Mouse (Mus musculus): ENCODE results near the gene Maff. TPM values are rescaled to one million over a fixed set of nuclear protein-coding genes. Genes with fewer than 3 reads are reported as not detected.

The Maff gene
- polyA plus RNA-seq, 1 experiment from 2014 or later: 3.5 TPM

DNA sequence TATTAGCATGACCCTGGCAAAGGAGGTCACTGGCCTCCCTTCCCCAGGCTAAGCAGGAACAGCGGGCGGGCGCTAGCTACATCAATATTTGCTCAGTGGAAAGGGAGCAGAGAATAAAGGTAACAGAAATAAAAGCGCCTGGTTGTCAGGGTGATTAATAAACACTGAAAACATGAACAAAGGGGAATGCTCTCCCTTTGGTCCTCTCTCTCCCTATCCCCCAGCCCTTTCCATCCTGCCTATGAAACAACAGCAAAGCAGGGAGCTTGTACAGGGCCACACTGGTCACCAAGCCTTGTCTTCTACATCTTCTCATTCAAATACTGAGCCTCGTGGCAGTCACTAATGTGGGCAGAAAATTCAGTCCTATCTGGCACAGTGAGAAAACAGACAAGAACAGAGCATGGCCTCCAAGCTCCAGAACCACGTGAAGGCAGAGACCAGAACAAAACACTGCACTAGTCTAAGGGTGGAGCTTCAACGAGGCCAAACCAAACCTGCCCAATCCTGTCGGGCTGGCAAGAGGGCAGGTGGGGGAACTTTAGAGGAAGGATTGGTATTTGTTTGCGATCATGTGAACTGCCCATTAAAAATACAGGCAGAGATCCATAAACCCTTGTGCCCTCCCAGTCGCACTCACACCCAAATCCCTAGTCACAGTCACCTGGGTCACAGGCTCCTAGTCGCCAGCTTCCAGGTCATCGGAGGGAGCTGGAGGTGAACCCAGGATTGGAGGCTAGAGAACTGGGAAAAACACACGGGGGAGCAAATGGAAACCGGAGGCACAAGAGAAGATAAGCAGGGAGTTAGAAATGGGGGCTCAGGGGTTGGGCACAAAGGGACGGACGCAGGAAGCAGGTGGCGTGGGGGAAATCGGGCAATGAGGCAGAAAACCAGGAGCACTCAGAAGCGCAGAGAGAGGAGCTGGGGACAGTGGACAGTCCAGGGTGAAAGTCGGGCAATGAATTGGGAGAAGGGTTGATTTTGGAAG lies 19.2 kb upstream of the Maff start:
- Histone ChIP-seq H3K9ac (ENCODE audit: low read depth, low read length) (peak overlapping the region; percentile 91), H3K4me1 (replicated peaks; ENCODE audit: control insufficient read depth, insufficient read depth, low read length) (peaks cover 44% of the 10 kb centered on the region), H3K27ac (ENCODE audit: low read depth, low read length) (peak overlapping the region; percentile 91), H3K27me3 (replicated peaks; ENCODE audit: control insufficient read depth, insufficient read depth, low read length) (no peaks in the 10 kb centered on the region), H3K36me3 (ENCODE audit: control insufficient read depth, insufficient read depth, low read length) (no peaks in the 10 kb centered on the region), H3K4me3 (ENCODE audit: low read depth, low read length) (peak overlapping the region; percentile 62), H3K4me2 (peak overlapping the region; percentile 81), H3K9me3 (ENCODE audit: control insufficient read depth, low read length) (no peaks in the 10 kb centered on the region)
- WGBS: 14% methylated on average over 20 of the region's 20 CpGs
- peak; percentile 73 for DNase-seq (ENCODE audit: low spot score)
- peak; percentile 35; the same call in 1 of the 2 replicates for ATAC-seq (replicated peaks; ENCODE audit: low FRiP score)

DNA sequence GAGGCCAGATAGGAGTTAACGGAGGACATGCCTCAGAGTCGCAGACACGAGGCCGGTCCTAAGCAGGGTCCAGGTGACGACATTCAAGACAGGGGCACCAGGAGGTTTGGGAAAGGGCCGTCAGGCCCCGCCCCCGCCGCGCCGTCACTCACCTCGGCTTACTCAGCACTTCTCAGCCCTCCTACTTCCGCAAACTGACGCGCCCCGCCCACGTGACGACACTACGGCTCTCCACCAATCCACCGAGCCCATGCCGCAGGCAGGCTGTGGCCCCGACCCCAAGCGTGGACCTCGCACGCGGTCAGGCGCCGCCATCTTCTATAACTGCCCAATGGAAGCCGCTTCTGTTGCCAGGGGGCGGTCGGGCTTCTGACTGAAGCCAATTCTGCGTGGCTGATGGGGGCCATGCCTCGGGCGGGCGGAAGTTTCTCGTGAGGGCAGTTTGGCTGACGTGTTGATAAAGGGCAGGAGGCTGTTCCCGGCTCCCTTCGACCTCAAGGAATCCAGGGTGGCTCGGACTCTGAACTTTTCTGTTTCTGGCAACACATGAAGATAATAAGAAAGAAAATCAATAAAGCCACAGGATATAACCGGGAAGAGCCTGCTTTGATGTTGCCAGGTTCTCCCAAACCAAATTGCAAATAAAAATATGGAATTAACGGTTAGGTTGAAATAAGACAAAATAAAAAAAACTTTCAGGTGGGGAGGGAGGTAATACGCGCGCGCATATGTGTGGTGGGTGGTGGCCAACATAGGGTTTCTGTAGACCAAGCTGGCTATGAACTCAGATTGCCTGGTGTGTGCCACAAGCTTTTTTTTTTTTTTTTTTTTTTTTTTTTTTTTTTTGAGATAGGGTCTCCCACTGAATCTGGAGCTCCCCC lies 18.1 kb upstream of the Maff start, which contains the start of gene Pla2g6:
Pla2g6 (minus strand) TSS at position 333 of the 881 bp plus-strand sequence.
- Histone ChIP-seq H3K9ac (ENCODE audit: low read depth, low read length) (peak within 1 kb of the TSS; percentile 91), H3K27me3 (replicated peaks; ENCODE audit: control insufficient read depth, insufficient read depth, low read length) (no peaks in the 10 kb centered on the region), H3K27ac (ENCODE audit: low read depth, low read length) (peak within 1 kb of the TSS; percentile 91), H3K4me2 (peak within 1 kb of the TSS; percentile 81), H3K4me1 (replicated peaks; ENCODE audit: control insufficient read depth, insufficient read depth, low read length) (peaks cover 34% of the 10 kb centered on the region), H3K36me3 (ENCODE audit: control insufficient read depth, insufficient read depth, low read length) (no peaks in the 10 kb centered on the region), H3K9me3 (ENCODE audit: control insufficient read depth, low read length) (no peaks in the 10 kb centered on the region), H3K4me3 (ENCODE audit: low read depth, low read length) (peak within 1 kb of the TSS; percentile 62)
- DNase-seq (ENCODE audit: low spot score) (peak; percentile 99), ATAC-seq (replicated peaks; ENCODE audit: low FRiP score) (peak; percentile 95)
- 2% methylated on average over 46 of the region's 46 CpGs for WGBS

DNA sequence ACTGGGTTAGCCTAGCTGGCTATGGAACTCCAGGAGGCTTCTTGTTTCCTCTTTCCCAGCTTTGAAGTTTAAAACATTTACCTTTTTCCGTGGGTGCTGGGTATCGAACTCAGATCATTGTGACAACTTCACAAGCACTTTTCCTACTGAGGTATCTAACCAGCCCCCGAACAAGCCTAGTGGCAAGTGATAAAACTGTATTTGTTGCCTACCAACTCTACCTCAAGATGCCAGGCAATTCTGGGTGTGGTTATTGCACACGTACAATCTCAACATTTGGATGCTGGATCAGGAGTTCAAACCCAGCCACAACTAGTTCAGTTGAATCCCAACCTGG lies 17.5 kb upstream of the Maff start:
- no peak for ATAC-seq (replicated peaks; ENCODE audit: low FRiP score)

DNA sequence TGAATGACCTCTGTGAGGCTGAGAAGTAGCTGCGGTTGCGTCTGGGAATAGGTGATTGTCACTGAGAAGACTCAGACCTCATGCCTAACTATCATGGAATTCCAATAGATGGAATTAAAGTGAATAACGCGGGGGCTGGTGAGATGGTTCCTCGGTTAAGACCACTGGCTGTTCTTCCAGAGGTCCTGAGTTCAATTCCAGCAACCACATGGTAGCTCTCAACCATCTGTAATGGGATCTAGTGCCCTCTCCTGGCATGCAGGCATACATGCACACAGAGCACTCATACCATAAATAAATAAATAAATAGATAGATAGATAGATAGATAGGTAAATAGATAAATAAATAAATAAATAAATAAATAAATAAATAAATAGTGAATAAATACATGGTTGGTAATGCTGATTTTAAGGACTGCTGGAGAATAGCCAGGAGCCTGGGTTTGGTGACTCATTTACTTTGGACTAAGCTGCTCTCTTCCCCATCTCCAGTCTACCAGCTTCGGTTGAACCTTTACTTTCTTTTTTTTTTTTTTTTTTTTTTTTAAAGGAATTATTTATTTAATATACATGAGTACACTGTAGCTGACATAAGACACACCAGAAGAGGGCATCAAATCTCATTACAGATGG lies 17.0 kb upstream of the Maff start:
- no peaks in the 10 kb centered on the region for H3K36me3 ChIP-seq (ENCODE audit: control insufficient read depth, insufficient read depth, low read length)
- H3K4me3 ChIP-seq (ENCODE audit: low read depth, low read length): no peak overlapping the region
- no peak for DNase-seq (ENCODE audit: low spot score)
- no peak overlapping the region for H3K27ac ChIP-seq (ENCODE audit: low read depth, low read length)
- ATAC-seq (replicated peaks; ENCODE audit: low FRiP score): no peak
- WGBS: 91% methylated on average over 6 of the region's 6 CpGs
- peaks cover 24% of the 10 kb centered on the region for H3K4me1 ChIP-seq (replicated peaks; ENCODE audit: control insufficient read depth, insufficient read depth, low read length)
- H3K9me3 ChIP-seq (ENCODE audit: control insufficient read depth, low read length): no peaks in the 10 kb centered on the region
- H3K4me2 ChIP-seq: peak overlapping the region; percentile 81; the same call in 1 of the 2 replicates
- H3K27me3 ChIP-seq (replicated peaks; ENCODE audit: control insufficient read depth, insufficient read depth, low read length): no peaks in the 10 kb centered on the region
- no peak overlapping the region for H3K9ac ChIP-seq (ENCODE audit: low read depth, low read length)

More for the DNA sequence above, 17.5 kb upstream of the Maff start:
- DNase-seq (ENCODE audit: low spot score): no peak
- Histone ChIP-seq H3K27ac (ENCODE audit: low read depth, low read length) (peak overlapping the region; percentile 70), H3K36me3 (ENCODE audit: control insufficient read depth, insufficient read depth, low read length) (no peaks in the 10 kb centered on the region), H3K4me3 (ENCODE audit: low read depth, low read length) (peak overlapping the region; percentile 62; the same call in 1 of the 2 replicates), H3K27me3 (replicated peaks; ENCODE audit: control insufficient read depth, insufficient read depth, low read length) (no peaks in the 10 kb centered on the region), H3K4me2 (peak overlapping the region; percentile 81), H3K4me1 (replicated peaks; ENCODE audit: control insufficient read depth, insufficient read depth, low read length) (peaks cover 28% of the 10 kb centered on the region), H3K9me3 (ENCODE audit: control insufficient read depth, low read length) (no peaks in the 10 kb centered on the region), H3K9ac (ENCODE audit: low read depth, low read length) (peak overlapping the region; percentile 44; the same call in 1 of the 2 replicates)
- WGBS: 76% methylated on average over 4 of the region's 4 CpGs

DNA sequence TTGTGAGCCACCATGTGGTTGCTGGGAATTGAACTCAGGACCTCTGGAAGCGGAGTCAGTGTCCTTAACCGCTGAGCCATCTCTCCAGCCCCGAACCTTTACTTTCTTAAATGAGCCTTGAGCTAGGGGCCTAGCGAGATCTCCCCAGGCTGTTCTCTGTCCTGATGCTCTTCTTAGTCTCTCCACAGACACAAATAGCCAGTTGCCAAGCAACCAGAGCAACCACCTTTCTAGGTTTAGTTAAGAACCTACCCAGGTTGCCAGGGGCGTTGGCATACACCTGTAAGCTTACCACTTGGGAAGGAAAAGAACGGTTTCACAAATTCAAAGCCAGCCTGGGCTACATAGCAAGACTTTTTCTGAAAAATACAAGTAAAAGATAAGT lies 16.4 kb upstream of the Maff start:
- H3K27ac ChIP-seq (ENCODE audit: low read depth, low read length): no peak overlapping the region
- peaks cover 19% of the 10 kb centered on the region for H3K4me1 ChIP-seq (replicated peaks; ENCODE audit: control insufficient read depth, insufficient read depth, low read length)
- H3K4me3 ChIP-seq (ENCODE audit: low read depth, low read length): no peak overlapping the region
- H3K9me3 ChIP-seq (ENCODE audit: control insufficient read depth, low read length): no peaks in the 10 kb centered on the region
- H3K9ac ChIP-seq (ENCODE audit: low read depth, low read length): no peak overlapping the region
- no peak for ATAC-seq (replicated peaks; ENCODE audit: low FRiP score)
- H3K27me3 ChIP-seq (replicated peaks; ENCODE audit: control insufficient read depth, insufficient read depth, low read length): no peaks in the 10 kb centered on the region
- no peak overlapping the region for H3K4me2 ChIP-seq
- no peak for DNase-seq (ENCODE audit: low spot score)
- no peaks in the 10 kb centered on the region for H3K36me3 ChIP-seq (ENCODE audit: control insufficient read depth, insufficient read depth, low read length)
- WGBS: 92% methylated on average over 6 of the region's 6 CpGs

DNA sequence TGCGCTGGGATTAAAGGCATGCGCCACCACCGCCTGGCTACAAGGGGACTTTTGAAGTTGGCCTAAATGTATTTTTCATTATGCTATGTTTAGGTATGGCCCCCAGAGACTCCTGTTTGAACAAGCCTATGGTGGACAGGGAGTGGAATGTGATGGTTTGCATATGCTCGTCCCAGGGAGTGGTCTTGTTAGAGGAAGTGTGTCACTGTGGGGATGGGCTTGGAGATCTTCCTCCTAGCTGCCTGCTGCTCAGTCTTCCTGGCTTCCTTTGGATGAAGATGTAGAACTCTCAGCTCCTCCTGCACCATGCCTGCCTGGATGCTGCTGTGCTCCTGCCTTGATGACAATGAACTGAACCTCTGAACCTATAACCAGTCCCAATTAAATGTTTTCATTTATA lies 15.9 kb upstream of the Maff start:
- no peak overlapping the region for H3K27ac ChIP-seq (ENCODE audit: low read depth, low read length)
- H3K27me3 ChIP-seq (replicated peaks; ENCODE audit: control insufficient read depth, insufficient read depth, low read length): no peaks in the 10 kb centered on the region
- DNase-seq (ENCODE audit: low spot score) (no peak), ATAC-seq (replicated peaks; ENCODE audit: low FRiP score) (no peak)
- no peaks in the 10 kb centered on the region for H3K9me3 ChIP-seq (ENCODE audit: control insufficient read depth, low read length)
- WGBS: 79% methylated on average over 4 of the region's 4 CpGs
- peaks cover 13% of the 10 kb centered on the region for H3K4me1 ChIP-seq (replicated peaks; ENCODE audit: control insufficient read depth, insufficient read depth, low read length)
- no peak overlapping the region for H3K9ac ChIP-seq (ENCODE audit: low read depth, low read length)
- H3K4me3 ChIP-seq (ENCODE audit: low read depth, low read length): no peak overlapping the region
- H3K4me2 ChIP-seq: no peak overlapping the region
- no peaks in the 10 kb centered on the region for H3K36me3 ChIP-seq (ENCODE audit: control insufficient read depth, insufficient read depth, low read length)

DNA sequence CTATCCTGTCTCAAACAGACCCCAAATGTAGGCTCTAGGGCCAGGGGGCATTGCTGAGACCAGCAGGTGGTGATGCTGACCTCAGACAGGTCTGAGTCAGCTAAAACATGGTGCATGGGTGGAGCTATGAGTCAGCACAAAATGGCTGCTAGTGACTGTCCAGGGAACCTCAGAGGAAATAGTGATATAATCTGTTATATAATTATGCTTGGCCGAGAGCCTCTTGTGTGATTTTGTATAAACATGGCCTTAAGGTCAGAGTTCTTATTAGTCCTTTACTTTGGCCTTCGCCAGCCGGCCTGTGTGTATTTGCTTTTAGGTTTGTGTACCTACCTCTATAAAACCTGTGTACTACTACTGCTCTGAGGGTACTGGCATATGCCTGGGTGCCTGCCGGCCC lies 13.0 kb upstream of the Maff start:
- ATAC-seq (replicated peaks; ENCODE audit: low FRiP score) (0 out of 2 replicates have a peak, but pooled peaks have one; percentile 54), DNase-seq (ENCODE audit: low spot score) (no peak)
- Histone ChIP-seq H3K9ac (ENCODE audit: low read depth, low read length) (no peak overlapping the region), H3K4me3 (ENCODE audit: low read depth, low read length) (no peak overlapping the region), H3K4me1 (replicated peaks; ENCODE audit: control insufficient read depth, insufficient read depth, low read length) (no peaks in the 10 kb centered on the region), H3K36me3 (ENCODE audit: control insufficient read depth, insufficient read depth, low read length) (no peaks in the 10 kb centered on the region), H3K27ac (ENCODE audit: low read depth, low read length) (peak overlapping the region; percentile 26; the same call in 1 of the 2 replicates), H3K9me3 (ENCODE audit: control insufficient read depth, low read length) (no peaks in the 10 kb centered on the region), H3K27me3 (replicated peaks; ENCODE audit: control insufficient read depth, insufficient read depth, low read length) (no peaks in the 10 kb centered on the region), H3K4me2 (no peak overlapping the region)
- WGBS: 59% methylated on average over 4 of the region's 4 CpGs

DNA sequence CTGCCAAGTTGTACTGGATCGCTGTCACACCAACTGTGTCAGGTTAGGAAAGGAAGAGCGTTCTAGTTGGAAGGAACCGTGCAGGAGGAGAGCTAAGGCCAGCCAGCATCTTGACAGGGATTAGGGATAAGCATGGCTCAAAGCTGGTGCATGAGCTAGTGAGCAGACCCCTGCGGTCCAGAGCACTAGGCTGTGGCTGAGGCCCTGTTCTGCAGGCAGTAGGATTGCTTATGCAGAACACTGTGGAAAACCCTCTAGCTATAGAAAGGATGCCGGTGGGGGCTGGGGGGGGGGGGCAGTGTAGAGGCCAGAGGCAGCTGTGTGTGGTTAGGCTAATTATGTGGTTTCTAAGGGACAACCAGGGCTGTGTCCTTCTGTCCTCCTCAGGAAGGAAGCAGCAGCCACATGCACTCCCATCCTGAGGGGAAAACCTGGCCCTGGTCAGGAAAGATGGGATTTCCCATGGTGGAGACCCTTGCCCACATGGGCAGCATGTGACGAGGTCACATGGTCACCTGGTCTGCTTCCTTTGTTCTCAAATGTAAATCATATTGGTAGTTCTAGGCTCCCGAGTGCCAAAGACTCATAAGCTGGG lies 11.3 kb upstream of the Maff start:
- no peaks in the 10 kb centered on the region for H3K4me1 ChIP-seq (replicated peaks; ENCODE audit: control insufficient read depth, insufficient read depth, low read length)
- no peak for DNase-seq (ENCODE audit: low spot score)
- H3K4me2 ChIP-seq: no peak overlapping the region
- H3K4me3 ChIP-seq (ENCODE audit: low read depth, low read length): no peak overlapping the region
- WGBS: 52% methylated on average over 7 of the region's 7 CpGs
- H3K36me3 ChIP-seq (ENCODE audit: control insufficient read depth, insufficient read depth, low read length): no peaks in the 10 kb centered on the region
- H3K9me3 ChIP-seq (ENCODE audit: control insufficient read depth, low read length): no peaks in the 10 kb centered on the region
- H3K27me3 ChIP-seq (replicated peaks; ENCODE audit: control insufficient read depth, insufficient read depth, low read length): no peaks in the 10 kb centered on the region
- no peak overlapping the region for H3K27ac ChIP-seq (ENCODE audit: low read depth, low read length)
- H3K9ac ChIP-seq (ENCODE audit: low read depth, low read length): no peak overlapping the region
- no peak for ATAC-seq (replicated peaks; ENCODE audit: low FRiP score)

All from liver, embryonic 11.5 days (tissue).